Mouse (Mus musculus) kidney, adult 2 months (tissue): ENCODE data around the gene Lrrc4c. TPM values are rescaled to one million over a fixed set of nuclear protein-coding genes. Genes with fewer than 3 reads are reported as not detected.

ENCODE experiments used
- DNase-seq: peaks from one replicate; pipeline ENCODE4 v3.0.0; 2021
- H3K27ac ChIP-seq: fragments of 200-500 bp; 2 replicates; pipeline ENCODE4 v1.5.1; 2012; ENCODE audit warnings: low read depth, low read length, control low read depth, inconsistent platforms; ENCODE audit not compliant: insufficient read depth
- H3K27me3 ChIP-seq: fragments of 200-500 bp; replicated peaks from 2 replicates; pipeline ENCODE4 v1.6.1; 2012; ENCODE audit warnings: mild to moderate bottlenecking, moderate library complexity, low read length, inconsistent platforms; ENCODE audit not compliant: control insufficient read depth, insufficient read depth
- H3K36me3 ChIP-seq: fragments of 200-500 bp; 2 replicates; pipeline ENCODE4 v1.6.1; 2012; ENCODE audit warnings: mild to moderate bottlenecking, moderate library complexity, low read length, inconsistent platforms; ENCODE audit not compliant: control insufficient read depth, insufficient read depth
- H3K4me1 ChIP-seq: fragments of 200-500 bp; 2 replicates; pipeline ENCODE4 v1.6.1; 2011; ENCODE audit warnings: low read length; ENCODE audit not compliant: control insufficient read depth, insufficient read depth
- H3K4me3 ChIP-seq: fragments of 200-500 bp; 2 replicates; pipeline ENCODE4 v1.5.1; 2011; ENCODE audit warnings: mild to moderate bottlenecking, low read depth, low read length, control low read depth; ENCODE audit not compliant: insufficient read depth
- CTCF ChIP-seq: fragments of 200-500 bp; conservative IDR thresholded peaks from 2 replicates; pipeline ENCODE4 v1.5.1; 2011; ENCODE audit warnings: low read depth, mild to moderate bottlenecking, control low read depth, low read length, moderate library complexity, mixed read lengths; ENCODE audit not compliant: insufficient read depth, insufficient read length
- POLR2A ChIP-seq: fragments of 200-500 bp; IDR thresholded peaks from one replicate; pipeline ENCODE4 v1.6.1; 2011; ENCODE audit warnings: low read depth, low read length, control low read depth
- WGBS: fragments of 180-500 bp; shearing (Covaris S2); methylation state at CpG from one replicate; pipeline ENCODE4 v1.1.7; 2018; 5-methylcytosine and 5-hydroxymethylcytosine counted together
- polyA plus RNA-seq: library from polyadenylated mRNA; depleted of rRNA; stranded (reverse); fragments of >200 nt; gene quantifications from 2 replicates; pipeline ENCODE4 v1.2.3, GENCODE M21; 2012

The Lrrc4c gene
- polyA plus RNA-seq, 1 experiment: 0.23 TPM

- Histone ChIP-seq H3K27ac (no peak overlapping the region), H3K4me3 (no peak overlapping the region), H3K4me1 (no peaks in the 10 kb centered on the region), H3K27me3 (no peaks in the 10 kb centered on the region), H3K36me3 (no peaks in the 10 kb centered on the region)
- no peak for DNase-seq
- TF ChIP-seq POLR2A: no peak
- TF ChIP-seq CTCF: no peak
- WGBS: 58% methylated on average over 1 of the region's 1 CpGs
Measured at GRCm38 (mm10) chr2:97332084-97332682, 1014.2 kb downstream of the Lrrc4c start.

DNA sequence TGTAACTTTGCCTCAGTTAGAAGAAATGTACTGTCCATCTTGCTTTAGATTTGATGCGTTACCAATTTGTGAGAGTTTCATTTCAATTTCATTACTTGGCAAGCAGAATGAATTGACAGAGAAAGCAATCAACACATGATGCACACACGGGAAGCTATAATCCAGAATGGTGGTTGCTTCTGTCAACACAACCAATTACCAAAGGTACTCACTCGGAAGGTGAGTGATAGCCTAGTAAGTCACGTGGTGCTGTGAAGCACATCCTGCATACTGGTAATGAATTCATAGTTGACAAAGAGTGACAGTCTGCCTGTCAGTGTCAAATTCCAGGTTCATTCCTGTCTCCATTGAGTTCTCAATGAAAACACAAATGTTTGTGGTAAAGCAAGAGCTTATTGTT lies 1021.7 kb downstream of the Lrrc4c start:
- no peaks in the 10 kb centered on the region for H3K36me3 ChIP-seq
- TF ChIP-seq CTCF: no peak
- no peak for TF ChIP-seq POLR2A
- H3K27ac ChIP-seq: no peak overlapping the region
- 79% methylated on average over 4 of the region's 4 CpGs for WGBS
- H3K27me3 ChIP-seq: no peaks in the 10 kb centered on the region
- H3K4me3 ChIP-seq: no peak overlapping the region
- no peaks in the 10 kb centered on the region for H3K4me1 ChIP-seq
- no peak for DNase-seq

GRCm38 (mm10) chr2:97361235-97361634 lies 1043.3 kb downstream of the Lrrc4c start:
- Histone ChIP-seq H3K27ac (no peak overlapping the region), H3K4me3 (no peak overlapping the region), H3K27me3 (no peaks in the 10 kb centered on the region), H3K36me3 (no peaks in the 10 kb centered on the region), H3K4me1 (peaks cover 2% of the 10 kb centered on the region)
- TF ChIP-seq CTCF: no peak
- TF ChIP-seq POLR2A: no peak
- DNase-seq: peak; percentile 23
- 65% methylated on average over 2 of the region's 2 CpGs for WGBS

GRCm38 (mm10) chr2:97369978-97370377 lies 1052.0 kb downstream of the Lrrc4c start:
- 70% methylated on average over 3 of the region's 3 CpGs for WGBS
- no peak overlapping the region for H3K27ac ChIP-seq
- no peak for DNase-seq
- no peaks in the 10 kb centered on the region for H3K4me1 ChIP-seq
- H3K4me3 ChIP-seq: no peak overlapping the region
- TF ChIP-seq POLR2A (no peak), CTCF (no peak)
- H3K27me3 ChIP-seq: no peaks in the 10 kb centered on the region; the same call in 1 of the 2 replicates
- no peaks in the 10 kb centered on the region for H3K36me3 ChIP-seq

GRCm38 (mm10) chr2:97391437-97391836 lies 1073.5 kb downstream of the Lrrc4c start:
- TF ChIP-seq CTCF: no peak
- no peak for TF ChIP-seq POLR2A
- no peak overlapping the region for H3K27ac ChIP-seq
- 53% methylated on average over 3 of the region's 3 CpGs for WGBS

DNA sequence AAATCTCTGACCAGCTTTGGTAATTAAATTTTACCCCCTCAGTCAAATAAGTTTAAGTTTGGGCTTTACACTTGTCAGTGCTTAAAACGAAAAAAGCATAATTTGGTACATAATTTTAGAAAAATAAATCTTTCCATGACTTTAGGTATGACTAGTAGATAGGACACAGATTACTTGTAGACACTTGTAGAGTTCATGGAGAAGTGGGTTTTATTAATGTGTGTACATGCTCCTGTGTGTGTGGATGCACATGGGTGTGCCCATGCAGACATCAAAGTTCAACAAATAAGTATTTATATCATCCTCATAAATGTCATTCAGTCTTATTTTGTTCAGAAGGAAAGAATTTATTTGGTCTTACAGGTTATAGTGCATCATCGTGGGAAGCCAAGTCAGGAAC lies 1073.9 kb downstream of the Lrrc4c start:
- 77% methylated on average over 2 of the region's 2 CpGs for WGBS
- Histone ChIP-seq H3K27me3 (no peaks in the 10 kb centered on the region), H3K27ac (no peak overlapping the region), H3K4me1 (no peaks in the 10 kb centered on the region), H3K36me3 (no peaks in the 10 kb centered on the region), H3K4me3 (no peak overlapping the region)
- TF ChIP-seq CTCF: no peak
- no peak for TF ChIP-seq POLR2A
- DNase-seq: no peak

More at GRCm38 (mm10) chr2:97391437-97391836, 1073.5 kb downstream of the Lrrc4c start:
- H3K4me1 ChIP-seq: no peaks in the 10 kb centered on the region
- no peaks in the 10 kb centered on the region for H3K27me3 ChIP-seq
- H3K4me3 ChIP-seq: no peak overlapping the region
- no peaks in the 10 kb centered on the region for H3K36me3 ChIP-seq
- DNase-seq: no peak

GRCm38 (mm10) chr2:97413066-97413465 lies 1095.1 kb downstream of the Lrrc4c start:
- Histone ChIP-seq H3K27me3 (no peaks in the 10 kb centered on the region), H3K4me1 (no peaks in the 10 kb centered on the region), H3K36me3 (no peaks in the 10 kb centered on the region), H3K4me3 (no peak overlapping the region), H3K27ac (no peak overlapping the region)
- DNase-seq: no peak
- TF ChIP-seq POLR2A (no peak), CTCF (no peak)
- WGBS: 49% methylated on average over 1 of the region's 1 CpGs
